Mouse (Mus musculus): Measurements from ENCODE around the gene Nmnat2.

DNA sequence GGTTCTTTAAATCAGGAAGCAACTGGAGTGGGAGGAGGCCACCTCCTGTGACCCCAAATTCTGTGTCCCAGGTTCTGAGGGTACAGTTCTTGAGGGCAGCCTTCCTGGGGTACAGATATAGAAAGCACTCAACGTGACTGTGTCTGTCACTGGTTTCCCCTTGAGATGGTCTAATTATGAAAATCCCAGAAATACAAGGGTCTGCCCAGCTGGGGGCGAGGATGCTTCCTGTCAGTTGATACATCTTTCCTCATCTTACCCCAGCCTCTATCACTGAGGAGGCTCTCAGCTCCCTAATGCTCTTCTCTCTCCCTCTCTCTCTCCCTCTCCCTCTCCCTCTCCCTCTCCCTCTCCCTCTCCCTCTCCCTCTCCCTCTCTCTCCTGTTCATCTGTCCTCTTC is 135.3 kb downstream of the Nmnat2 start:
- TF ChIP-seq POLR2A (IDR thresholded peaks at IDR 0.05; ENCODE audit: low read depth, low read length), result no peak
- TF ChIP-seq CTCF (IDR thresholded peaks at IDR 0.05; ENCODE audit: extremely low read depth, insufficient read depth, insufficient read length, insufficient replicate concordance), result no peak

Measured in spleen, adult 2 months (tissue).